Comparison of ENCODE assay signal across 34 mouse cellular contexts in the genomic region with DNA sequence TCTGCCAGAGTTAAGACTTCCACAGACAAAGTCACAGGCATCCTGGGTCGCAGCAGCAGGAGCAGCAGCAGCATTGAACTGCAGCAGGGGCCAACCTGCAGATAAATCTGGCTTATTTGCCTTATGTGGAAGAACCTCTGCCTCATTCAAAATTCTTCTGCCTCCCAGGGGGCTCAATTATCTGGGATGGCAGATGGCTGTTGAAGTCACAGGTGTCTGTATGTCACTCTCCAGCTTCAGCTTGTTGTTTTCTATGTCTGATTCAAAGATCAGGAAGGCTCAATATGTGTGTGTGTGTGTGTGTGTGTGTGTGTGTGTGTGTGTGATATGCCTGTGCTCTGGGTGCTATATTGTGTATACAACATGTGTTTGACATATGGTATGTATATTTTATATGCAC. TPM values are rescaled to one million over a fixed set of nuclear protein-coding genes. Genes with fewer than 3 reads are reported as not detected.
A peak's percentile ranks its signal among the peaks of the same experiment; 100 is the strongest.
DNase-seq lines count a peak whose midpoint lies in the region; ATAC-seq and TF ChIP-seq lines count a peak whose summit lies in the region.
"Had no signal": no experiment of that assay in that cellular context is flagged by ENCODE, and none has a peak within 500 bp of the region (broad histone marks: within the 10 kb centered on the region; RNA-seq: fewer than 3 reads in every experiment).

No protein-coding gene starts in this region.

- H3K9me3 ChIP-seq in forebrain, embryonic 13.5 days (replicated peaks) = no peaks in the 10 kb centered on the region
- H3K9me3 ChIP-seq in forebrain, embryonic 11.5 days (ENCODE audit: control insufficient read depth, low read length) = no peaks in the 10 kb centered on the region
- no peaks in the 10 kb centered on the region for H3K9me3 ChIP-seq in hindbrain, embryonic 16.5 days (ENCODE audit: control insufficient read depth, low read length)
- H3K9me3 ChIP-seq in midbrain, embryonic 16.5 days (replicated peaks; ENCODE audit: control insufficient read depth, low read length, poor library complexity, severe bottlenecking) = no peaks in the 10 kb centered on the region
- H3K9me3 ChIP-seq: heart, embryonic 10.5 days had no signal

- ATAC-seq in forebrain, embryonic 13.5 days = peak; percentile 48
- ATAC-seq in forebrain, embryonic 11.5 days (replicated peaks; ENCODE audit: low FRiP score) = no peak
- ATAC-seq in hindbrain, embryonic 16.5 days = peak; percentile 37; the same call in 1 of the 2 replicates
- ATAC-seq in midbrain, embryonic 16.5 days = peak; percentile 62
- no peak for ATAC-seq in erythroblast, adult 5-6 weeks (replicated peaks; ENCODE audit: low FRiP score, poor library complexity, severe bottlenecking)
- ATAC-seq: Patski had no signal

- H3K4me1 ChIP-seq in forebrain, embryonic 13.5 days = 0 out of 2 replicates have a peak, but pooled peaks cover 3% of the 10 kb centered on the region
- no peaks in the 10 kb centered on the region for H3K4me1 ChIP-seq in forebrain, embryonic 11.5 days (replicated peaks; ENCODE audit: control insufficient read depth, insufficient read depth, low read length)
- no peaks in the 10 kb centered on the region for H3K4me1 ChIP-seq in hindbrain, embryonic 16.5 days (ENCODE audit: control insufficient read depth, insufficient read depth, low read depth, low read length)
- H3K4me1 ChIP-seq in midbrain, embryonic 16.5 days (ENCODE audit: control insufficient read depth, insufficient read depth, low read length) = no peaks in the 10 kb centered on the region
- H3K4me1 ChIP-seq: heart, embryonic 10.5 days had no signal

- H3K9ac ChIP-seq in forebrain, embryonic 13.5 days = no peak overlapping the region
- no peak overlapping the region for H3K9ac ChIP-seq in forebrain, embryonic 11.5 days (ENCODE audit: low read length)
- no peak overlapping the region for H3K9ac ChIP-seq in hindbrain, embryonic 16.5 days (ENCODE audit: low read depth, low read length)
- no peak overlapping the region for H3K9ac ChIP-seq in midbrain, embryonic 16.5 days (ENCODE audit: low read depth, low read length)

- intact Hi-C loops in left cerebral cortex, postnatal 10 days (cut with DNase I) = no loop called here

- H3K27me3 ChIP-seq in forebrain, embryonic 13.5 days = no peaks in the 10 kb centered on the region
- H3K27me3 ChIP-seq in forebrain, embryonic 11.5 days (ENCODE audit: control insufficient read depth, insufficient read depth, low read length) = no peaks in the 10 kb centered on the region
- H3K27me3 ChIP-seq in hindbrain, embryonic 16.5 days (replicated peaks; ENCODE audit: control insufficient read depth, insufficient read depth, low read length) = no peaks in the 10 kb centered on the region
- no peaks in the 10 kb centered on the region for H3K27me3 ChIP-seq in midbrain, embryonic 16.5 days (ENCODE audit: control insufficient read depth, insufficient read depth, low read depth, low read length)
- H3K27me3 ChIP-seq: Patski had no signal

- TF ChIP-seq CTCF in brain, embryonic 14.5 days (IDR thresholded peaks at IDR 0.05; ENCODE audit: borderline replicate concordance, extremely low read depth, insufficient read depth, insufficient read length) = no peak

- no peak overlapping the region for H3K27ac ChIP-seq in forebrain, embryonic 13.5 days
- no peak overlapping the region for H3K27ac ChIP-seq in forebrain, embryonic 11.5 days (ENCODE audit: low read depth, low read length)
- no peak overlapping the region for H3K27ac ChIP-seq in hindbrain, embryonic 16.5 days (ENCODE audit: low read depth, low read length)
- H3K27ac ChIP-seq in midbrain, embryonic 16.5 days (ENCODE audit: low read length) = no peak overlapping the region
- H3K27ac ChIP-seq: heart, embryonic 10.5 days; kidney, postnatal 0 days; left cerebral cortex, adult 2 months had no signal

- WGBS in forebrain, embryonic 13.5 days = 22% methylated on average over 1 of the region's 1 CpGs
- WGBS in forebrain, embryonic 11.5 days = 18% methylated on average over 1 of the region's 1 CpGs
- WGBS in hindbrain, embryonic 16.5 days = 10% methylated on average over 1 of the region's 1 CpGs
- 8% methylated on average over 1 of the region's 1 CpGs for WGBS in midbrain, embryonic 16.5 days

- H3K36me3 ChIP-seq in forebrain, embryonic 13.5 days (ENCODE audit: poor library complexity, severe bottlenecking) = no peaks in the 10 kb centered on the region
- H3K36me3 ChIP-seq in forebrain, embryonic 11.5 days (ENCODE audit: control insufficient read depth, insufficient read depth, low read length) = no peaks in the 10 kb centered on the region
- no peaks in the 10 kb centered on the region for H3K36me3 ChIP-seq in hindbrain, embryonic 16.5 days (ENCODE audit: control insufficient read depth, insufficient read depth, low read length)
- H3K36me3 ChIP-seq in midbrain, embryonic 16.5 days (ENCODE audit: control insufficient read depth, insufficient read depth, low read length) = no peaks in the 10 kb centered on the region
- H3K36me3 ChIP-seq: heart, embryonic 10.5 days had no signal

- no peak overlapping the region for H3K4me2 ChIP-seq in forebrain, embryonic 13.5 days
- H3K4me2 ChIP-seq in forebrain, embryonic 11.5 days (ENCODE audit: low read depth, low read length, severe bottlenecking) = no peak overlapping the region
- H3K4me2 ChIP-seq in hindbrain, embryonic 16.5 days (ENCODE audit: low read length) = no peak overlapping the region
- H3K4me2 ChIP-seq in midbrain, embryonic 16.5 days (ENCODE audit: low read length) = no peak overlapping the region

- no peak overlapping the region for H3K4me3 ChIP-seq in forebrain, embryonic 13.5 days
- H3K4me3 ChIP-seq in forebrain, embryonic 11.5 days (ENCODE audit: low read depth, low read length) = no peak overlapping the region
- no peak overlapping the region for H3K4me3 ChIP-seq in hindbrain, embryonic 16.5 days (ENCODE audit: low read length)
- H3K4me3 ChIP-seq in midbrain, embryonic 16.5 days (ENCODE audit: low read depth, low read length) = no peak overlapping the region
- H3K4me3 ChIP-seq: erythroblast, embryonic 14.5 days; heart, embryonic 10.5 days; left cerebral cortex, adult 2 months; myocyte had no signal

- TF ChIP-seq POLR2A in brain, embryonic 14.5 days (IDR thresholded peaks at IDR 0.05; ENCODE audit: borderline replicate concordance, extremely low read depth, insufficient read depth, insufficient read length, poor library complexity, severe bottlenecking) = no peak

- no peak for DNase-seq in forebrain, embryonic 11.5 days (ENCODE audit: low spot score)
- peak; percentile 78 for DNase-seq in brain, embryonic 14.5 days (ENCODE audit: low read depth)
- no peak for DNase-seq in left cerebral cortex, postnatal 10 days (ENCODE audit: extremely low spot score in 1 of 2, low spot score in 2 of 2)
- DNase-seq: adrenal gland, postnatal 36 days; cerebellum, adult 11-12 months; heart, postnatal 4 days; kidney, adult 2 months; left cerebral cortex, postnatal 4 days; liver; lung, postnatal 4 days had no signal

RNA-seq across cellular contexts. Expression of a gene that starts 1.2 kb away (rescaled TPM):
- 0.25 and 0.46 TPM in 2 replicates for polyA plus RNA-seq in forebrain, embryonic 13.5 days (2015; fragmentation: Nextera tagmentation; extraction: Ambion mirVana)
- polyA plus RNA-seq in forebrain, embryonic 11.5 days (2014; fragmentation: Nextera tagmentation; extraction: Ambion mirVana) = 0.12 and 0.27 TPM in 2 replicates
- polyA plus RNA-seq in brain, embryonic 14.5 days (2012; rRNA removed) = 0.04 and 0.06 TPM in 2 replicates
- 0.61 and 1.2 TPM in 2 replicates for polyA plus RNA-seq in hindbrain, embryonic 16.5 days (2015; fragmentation: Nextera tagmentation; extraction: Ambion mirVana)
- polyA plus RNA-seq in midbrain, embryonic 16.5 days (2015; fragmentation: Nextera tagmentation; extraction: Ambion mirVana) = 0.85 and 0.93 TPM in 2 replicates
- 1 to 10 TPM; 1.7 to 2.1 TPM for total RNA-seq in left cerebral cortex, postnatal 10 days (2021)
- total RNA-seq in erythroblast, adult 5-6 weeks (2015; ENCODE audit: low replicate concordance) = not detected in 2 replicates
- total RNA-seq in erythroblast, adult 5-6 weeks (2017; ENCODE audit: low replicate concordance) = not detected in 2 replicates
- total RNA-seq: adrenal gland, adult 18-20 months; adrenal gland, postnatal 36 days; gastrocnemius, adult 8-10 months; heart, postnatal 4 days; megakaryocyte-erythroid progenitor cell, adult 5-6 weeks; neutrophil, adult 5-6 weeks had no signal

RNA-seq across cellular contexts. Expression of a gene that starts 32.1 kb away (rescaled TPM):
- polyA plus RNA-seq in forebrain, embryonic 13.5 days (2015; fragmentation: Nextera tagmentation; extraction: Ambion mirVana) = 19.2 TPM in 2 replicates
- 14.4 and 16.2 TPM in 2 replicates for polyA plus RNA-seq in forebrain, embryonic 11.5 days (2014; fragmentation: Nextera tagmentation; extraction: Ambion mirVana)
- polyA plus RNA-seq in brain, embryonic 14.5 days (2012; rRNA removed) = 42.6 and 49.7 TPM in 2 replicates
- 39.4 and 46.6 TPM in 2 replicates for polyA plus RNA-seq in hindbrain, embryonic 16.5 days (2015; fragmentation: Nextera tagmentation; extraction: Ambion mirVana)
- polyA plus RNA-seq in midbrain, embryonic 16.5 days (2015; fragmentation: Nextera tagmentation; extraction: Ambion mirVana) = 43.7 and 46.4 TPM in 2 replicates
- total RNA-seq in left cerebral cortex, postnatal 10 days (2021) = 100 to 1,000 TPM; 131 to 163 TPM
- not detected in 2 replicates for total RNA-seq in erythroblast, adult 5-6 weeks (2015; ENCODE audit: low replicate concordance)
- total RNA-seq in erythroblast, adult 5-6 weeks (2017; ENCODE audit: low replicate concordance) = 0.28 TPM in 1 of 2 replicates, not detected in the other

RNA-seq across cellular contexts. Expression of a gene that starts 43.2 kb away (rescaled TPM):
- not detected in 2 replicates for polyA plus RNA-seq in forebrain, embryonic 13.5 days (2015; fragmentation: Nextera tagmentation; extraction: Ambion mirVana)
- not detected in 2 replicates for polyA plus RNA-seq in forebrain, embryonic 11.5 days (2014; fragmentation: Nextera tagmentation; extraction: Ambion mirVana)
- not detected in 2 replicates for polyA plus RNA-seq in brain, embryonic 14.5 days (2012; rRNA removed)
- polyA plus RNA-seq in hindbrain, embryonic 16.5 days (2015; fragmentation: Nextera tagmentation; extraction: Ambion mirVana) = not detected in 2 replicates
- polyA plus RNA-seq in midbrain, embryonic 16.5 days (2015; fragmentation: Nextera tagmentation; extraction: Ambion mirVana) = not detected in 2 replicates
- not detected for total RNA-seq in left cerebral cortex, postnatal 10 days (2021)
- total RNA-seq in erythroblast, adult 5-6 weeks (2015; ENCODE audit: low replicate concordance) = 2.5 and 5.0 TPM in 2 replicates
- 3.2 and 4.5 TPM in 2 replicates for total RNA-seq in erythroblast, adult 5-6 weeks (2017; ENCODE audit: low replicate concordance)
- total RNA-seq: adrenal gland, adult 18-20 months; gastrocnemius, adult 8-10 months; heart, postnatal 4 days; layer of hippocampus, postnatal 10 days; left cerebral cortex, adult 2 months; left cerebral cortex, postnatal 4 days; neutrophil, adult 5-6 weeks had no signal
- polyA plus RNA-seq: cortical plate, adult 2 months; embryonic facial prominence, embryonic 11.5 days; erythroblast, embryonic 14.5 days; frontal cortex, adult 2 months; heart, embryonic 10.5 days; heart, embryonic 16.5 days; intestine, embryonic 14.5 days; lung, embryonic 16.5 days; myocyte; Patski had no signal

RNA-seq across cellular contexts. Expression of a gene that starts 46.8 kb away (rescaled TPM):
- polyA plus RNA-seq in forebrain, embryonic 13.5 days (2015; fragmentation: Nextera tagmentation; extraction: Ambion mirVana) = not detected in 2 replicates
- polyA plus RNA-seq in forebrain, embryonic 11.5 days (2014; fragmentation: Nextera tagmentation; extraction: Ambion mirVana) = not detected in 2 replicates
- polyA plus RNA-seq in brain, embryonic 14.5 days (2012; rRNA removed) = not detected in 2 replicates
- polyA plus RNA-seq in hindbrain, embryonic 16.5 days (2015; fragmentation: Nextera tagmentation; extraction: Ambion mirVana) = not detected in 2 replicates
- polyA plus RNA-seq in midbrain, embryonic 16.5 days (2015; fragmentation: Nextera tagmentation; extraction: Ambion mirVana) = not detected in 2 replicates
- total RNA-seq in left cerebral cortex, postnatal 10 days (2021) = not detected
- not detected in 2 replicates for total RNA-seq in erythroblast, adult 5-6 weeks (2015; ENCODE audit: low replicate concordance)
- 2.6 TPM in 1 of 2 replicates, not detected in the other for total RNA-seq in erythroblast, adult 5-6 weeks (2017; ENCODE audit: low replicate concordance)
- total RNA-seq: adrenal gland, adult 18-20 months; adrenal gland, postnatal 36 days; ES-E14; gastrocnemius, adult 8-10 months; heart, postnatal 4 days; layer of hippocampus, postnatal 10 days; left cerebral cortex, adult 2 months; left cerebral cortex, postnatal 4 days; megakaryocyte-erythroid progenitor cell, adult 5-6 weeks; neutrophil, adult 5-6 weeks had no signal
- polyA plus RNA-seq: cortical plate, adult 2 months; embryonic facial prominence, embryonic 11.5 days; erythroblast, embryonic 14.5 days; frontal cortex, adult 2 months; heart, embryonic 10.5 days; heart, embryonic 16.5 days; intestine, embryonic 14.5 days; liver, embryonic 16.5 days; lung, embryonic 16.5 days; myocyte; Patski; thymus, postnatal 0 days had no signal

Comparison
In these comparisons a context has a peak if more than half of its experiments do, and no peak if none do; other contexts are left out.
1. ATAC-seq: peak in forebrain, embryonic 13.5 days (single experiment), hindbrain, embryonic 16.5 days (single experiment) and midbrain, embryonic 16.5 days (single experiment); none in forebrain, embryonic 11.5 days (single experiment) and erythroblast, adult 5-6 weeks (single experiment).